Mouse (Mus musculus): Measurements from ENCODE around the gene Oprm1. TPM values are rescaled to one million over a fixed set of nuclear protein-coding genes. Genes with fewer than 3 reads are reported as not detected.
A peak's percentile ranks its signal among the peaks of the same experiment; 100 is the strongest.

Gene Oprm1
- polyA plus RNA-seq, 1 experiment from 2014 or later, result 0.82 TPM

DNA sequence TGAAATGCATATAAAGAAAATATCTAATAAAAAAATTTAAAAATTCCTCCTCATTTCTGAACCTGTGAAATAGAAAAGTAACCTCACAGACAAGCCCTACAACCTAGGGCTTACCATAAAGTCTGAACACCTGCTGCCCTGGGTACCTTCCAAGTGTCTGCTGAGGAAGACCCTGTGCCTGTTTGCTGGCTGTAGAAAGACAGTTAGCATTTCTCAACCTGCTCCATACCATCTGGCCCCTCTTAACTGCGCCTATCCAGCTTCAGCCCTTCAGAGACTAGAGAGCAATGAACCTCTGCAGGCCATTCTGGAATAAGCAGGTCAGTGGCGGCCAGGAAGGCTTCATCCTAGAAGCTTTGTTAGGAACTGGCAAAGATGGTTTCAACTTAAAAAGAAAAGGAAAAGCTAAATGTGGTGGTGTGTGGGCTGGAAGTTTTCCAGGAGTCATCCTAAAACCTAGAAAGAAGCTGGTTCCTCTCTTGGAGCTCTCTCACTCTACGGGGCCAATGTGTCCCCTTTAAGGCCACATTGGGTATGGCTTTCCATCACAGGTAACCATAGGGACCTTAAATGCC is 143.6 kb downstream of the Oprm1 start:
- Histone ChIP-seq H3K4me3 (replicated peaks) (no peak overlapping the region), H3K4me1 (replicated peaks) (no peaks in the 10 kb centered on the region)
- WGBS, result 91% methylated on average over 3 of the region's 3 CpGs

DNA sequence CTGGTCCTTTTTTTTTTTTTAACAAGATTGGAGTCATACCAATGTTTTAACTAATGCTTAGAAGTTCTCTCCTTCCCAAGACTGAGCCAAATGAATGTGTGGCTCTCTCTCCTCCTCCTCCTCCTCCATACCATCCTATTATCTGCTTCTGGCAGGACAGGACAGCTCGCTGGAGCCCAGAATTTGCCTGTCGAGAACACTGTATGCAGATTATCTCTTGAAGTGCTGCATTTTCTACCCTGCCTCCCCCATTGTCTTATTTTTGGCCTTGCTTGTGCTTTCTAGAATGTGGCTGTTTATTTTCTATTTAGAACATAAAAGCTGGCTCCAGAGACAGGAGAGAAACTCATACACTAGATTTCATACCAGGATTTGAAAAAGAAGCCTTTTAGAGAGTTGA is 151.5 kb downstream of the Oprm1 start:
- H3K9ac ChIP-seq (replicated peaks), result no peak overlapping the region
- H3K27ac ChIP-seq, result no peak overlapping the region
- H3K9me3 ChIP-seq, result no peaks in the 10 kb centered on the region
- no peaks in the 10 kb centered on the region for H3K36me3 ChIP-seq
- no peak overlapping the region for H3K4me2 ChIP-seq (replicated peaks)
- H3K4me1 ChIP-seq (replicated peaks), result no peaks in the 10 kb centered on the region
- no peak overlapping the region for H3K4me3 ChIP-seq (replicated peaks)
- H3K27me3 ChIP-seq, result no peaks in the 10 kb centered on the region
- no peak for ATAC-seq
- WGBS, result 58% methylated on average over 2 of the region's 2 CpGs

More for the DNA sequence above, 143.6 kb downstream of the Oprm1 start:
- Histone ChIP-seq H3K27ac (no peak overlapping the region), H3K36me3 (no peaks in the 10 kb centered on the region), H3K4me2 (replicated peaks) (no peak overlapping the region), H3K27me3 (no peaks in the 10 kb centered on the region), H3K9ac (replicated peaks) (no peak overlapping the region), H3K9me3 (no peaks in the 10 kb centered on the region)
- ATAC-seq, result no peak

DNA sequence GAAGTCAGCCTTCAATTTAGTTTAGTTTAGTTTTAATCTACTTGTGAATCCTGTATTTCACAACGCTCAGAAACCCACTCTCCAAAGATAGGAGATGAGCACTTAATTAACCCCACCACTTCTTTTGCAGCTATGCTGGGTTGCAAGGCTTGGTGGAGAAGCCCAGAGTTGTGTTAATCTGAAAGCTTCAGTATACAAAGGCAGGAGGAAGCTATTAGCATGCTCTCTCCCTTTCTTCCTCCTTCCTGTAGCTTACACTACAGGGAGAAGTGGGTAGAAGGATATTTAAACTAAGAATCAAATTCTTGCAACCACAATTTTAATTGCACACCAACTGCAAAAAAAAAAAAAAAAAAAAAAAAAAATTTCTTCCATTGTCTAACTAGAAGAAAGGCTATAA is 157.7 kb downstream of the Oprm1 start:
- H3K4me2 ChIP-seq (replicated peaks), result no peak overlapping the region
- peaks cover 15% of the 10 kb centered on the region for H3K4me1 ChIP-seq (replicated peaks)
- no peak for ATAC-seq
- H3K4me3 ChIP-seq (replicated peaks), result no peak overlapping the region
- H3K27me3 ChIP-seq, result no peaks in the 10 kb centered on the region
- no peak overlapping the region for H3K27ac ChIP-seq
- H3K9me3 ChIP-seq, result no peaks in the 10 kb centered on the region
- H3K9ac ChIP-seq (replicated peaks), result no peak overlapping the region
- WGBS, result 14% methylated on average over 1 of the region's 1 CpGs
- H3K36me3 ChIP-seq, result no peaks in the 10 kb centered on the region

DNA sequence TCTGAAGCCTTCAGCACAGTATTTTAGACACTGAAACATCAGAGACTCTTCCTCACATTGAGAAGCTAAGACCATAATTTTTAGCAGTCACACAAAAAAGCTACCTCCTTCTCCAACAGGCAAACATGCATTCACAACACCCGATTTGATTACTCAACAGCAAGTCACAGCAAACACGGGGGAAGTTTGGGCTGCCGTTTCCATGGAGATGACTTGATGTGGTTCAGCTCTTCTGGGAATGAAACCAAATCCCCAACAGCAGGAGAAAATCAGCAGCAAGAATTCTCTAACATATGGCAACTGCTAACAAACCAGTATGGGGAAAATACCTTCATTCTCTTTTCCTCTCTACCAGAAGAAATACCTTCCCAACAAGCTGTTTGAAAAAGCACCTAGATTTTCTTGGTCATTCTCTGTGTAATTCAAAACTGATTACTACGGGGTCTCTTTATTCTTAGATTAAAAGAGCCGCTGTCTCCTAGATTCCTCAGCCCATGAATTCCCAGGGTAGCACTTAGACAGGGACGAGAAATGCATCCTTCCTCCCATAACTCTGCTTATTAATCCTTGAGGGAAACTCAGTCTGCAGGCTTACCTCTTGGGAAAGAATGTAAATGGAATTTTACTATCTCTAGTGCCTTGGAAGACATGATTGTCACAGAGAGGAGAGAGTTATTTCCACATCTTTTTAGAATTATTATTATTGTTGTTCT is 158.4 kb downstream of the Oprm1 start:
- H3K27ac ChIP-seq, result peak overlapping the region; percentile 70
- no peak overlapping the region for H3K4me3 ChIP-seq (replicated peaks)
- H3K36me3 ChIP-seq, result no peaks in the 10 kb centered on the region
- peaks cover 15% of the 10 kb centered on the region for H3K4me1 ChIP-seq (replicated peaks)
- no peak overlapping the region for H3K9ac ChIP-seq (replicated peaks)
- 4% methylated on average over 6 of the region's 6 CpGs for WGBS
- H3K4me2 ChIP-seq (replicated peaks), result peak overlapping the region; percentile 19
- no peaks in the 10 kb centered on the region for H3K27me3 ChIP-seq
- no peaks in the 10 kb centered on the region for H3K9me3 ChIP-seq
- peak; percentile 70; the same call in 1 of the 2 replicates for ATAC-seq

DNA sequence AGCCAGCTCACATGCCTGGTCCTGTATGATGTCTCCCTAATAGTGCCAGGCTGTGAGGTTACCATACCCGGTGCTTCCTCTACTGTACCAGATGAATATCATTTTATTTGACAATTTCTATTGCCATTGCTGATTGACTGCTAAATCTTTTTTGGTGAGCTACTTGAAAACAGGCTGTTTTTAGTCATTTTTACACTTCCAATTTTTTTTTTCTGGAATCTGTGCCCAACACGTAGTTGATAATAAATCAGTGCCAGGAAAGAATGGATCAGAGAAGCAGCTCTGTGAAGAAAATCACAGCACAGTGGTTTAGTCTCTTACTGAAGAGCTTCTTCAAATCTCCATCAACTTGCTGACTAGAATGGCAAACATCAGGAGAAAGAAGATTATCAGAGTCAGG is 168.4 kb downstream of the Oprm1 start:
- no peaks in the 10 kb centered on the region for H3K4me1 ChIP-seq (replicated peaks)
- no peaks in the 10 kb centered on the region for H3K27me3 ChIP-seq
- H3K36me3 ChIP-seq, result no peaks in the 10 kb centered on the region
- no peak overlapping the region for H3K27ac ChIP-seq
- WGBS, result 89% methylated on average over 2 of the region's 2 CpGs
- no peak overlapping the region for H3K9ac ChIP-seq (replicated peaks)
- no peak for ATAC-seq
- no peaks in the 10 kb centered on the region for H3K9me3 ChIP-seq
- no peak overlapping the region for H3K4me3 ChIP-seq (replicated peaks)
- no peak overlapping the region for H3K4me2 ChIP-seq (replicated peaks)

DNA sequence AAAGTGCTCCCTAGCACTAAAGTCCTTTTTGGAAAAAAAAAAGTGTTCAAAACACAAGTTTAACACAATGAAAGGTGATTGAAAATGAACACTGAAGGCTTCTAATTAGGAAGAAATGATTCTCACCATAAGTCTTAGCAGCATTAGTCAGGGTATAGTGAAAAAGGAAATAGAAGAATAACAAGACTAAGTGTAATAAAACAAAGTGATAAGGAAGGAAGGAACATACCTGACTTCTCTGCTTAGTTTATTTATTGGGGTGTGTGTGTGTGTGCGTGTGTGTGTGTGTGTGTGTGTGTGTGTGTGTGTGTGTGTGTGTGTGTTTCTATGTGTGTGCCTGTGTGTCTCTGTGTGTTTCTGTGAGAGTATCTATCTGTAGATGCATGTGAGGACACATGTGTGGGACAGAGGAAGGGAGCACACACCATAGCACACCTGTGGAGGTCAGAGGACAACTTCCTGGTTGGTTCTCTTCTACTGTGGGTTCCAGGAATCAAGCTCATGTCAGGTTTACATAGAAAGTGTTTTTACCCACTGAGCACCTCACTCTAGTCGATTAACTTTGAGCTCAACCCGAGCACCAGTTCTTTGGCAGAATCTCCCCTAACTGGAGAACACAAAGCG is 169.4 kb downstream of the Oprm1 start:
- H3K27me3 ChIP-seq, result no peaks in the 10 kb centered on the region
- H3K9me3 ChIP-seq, result no peaks in the 10 kb centered on the region
- no peak overlapping the region for H3K27ac ChIP-seq
- no peak overlapping the region for H3K9ac ChIP-seq (replicated peaks)
- no peak overlapping the region for H3K4me3 ChIP-seq (replicated peaks)
- H3K4me2 ChIP-seq (replicated peaks), result no peak overlapping the region
- H3K4me1 ChIP-seq (replicated peaks), result no peaks in the 10 kb centered on the region
- H3K36me3 ChIP-seq, result no peaks in the 10 kb centered on the region
- WGBS, result 91% methylated on average over 4 of the region's 4 CpGs
- no peak for ATAC-seq

DNA sequence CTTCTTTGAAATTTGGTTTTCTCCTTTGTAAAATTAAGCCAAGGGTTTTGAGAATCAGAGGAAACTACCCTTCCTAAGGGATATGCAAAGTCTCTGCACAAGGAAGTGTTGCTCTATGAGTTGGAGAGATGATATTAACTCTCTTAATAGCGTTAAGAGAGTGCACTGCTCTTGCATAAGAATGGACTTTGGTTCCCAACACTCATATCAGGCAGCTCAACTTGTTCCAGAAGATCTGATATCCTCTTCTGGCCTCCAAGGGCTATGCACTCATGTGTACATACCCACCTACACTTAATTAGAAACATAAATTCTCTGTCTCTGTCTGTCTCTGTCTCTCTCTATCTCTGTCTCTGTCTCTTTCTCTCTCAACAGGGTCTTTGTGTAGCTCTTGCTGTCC is 170.6 kb downstream of the Oprm1 start:
- H3K36me3 ChIP-seq, result no peaks in the 10 kb centered on the region
- WGBS, result 65% methylated on average over 1 of the region's 1 CpGs

DNA sequence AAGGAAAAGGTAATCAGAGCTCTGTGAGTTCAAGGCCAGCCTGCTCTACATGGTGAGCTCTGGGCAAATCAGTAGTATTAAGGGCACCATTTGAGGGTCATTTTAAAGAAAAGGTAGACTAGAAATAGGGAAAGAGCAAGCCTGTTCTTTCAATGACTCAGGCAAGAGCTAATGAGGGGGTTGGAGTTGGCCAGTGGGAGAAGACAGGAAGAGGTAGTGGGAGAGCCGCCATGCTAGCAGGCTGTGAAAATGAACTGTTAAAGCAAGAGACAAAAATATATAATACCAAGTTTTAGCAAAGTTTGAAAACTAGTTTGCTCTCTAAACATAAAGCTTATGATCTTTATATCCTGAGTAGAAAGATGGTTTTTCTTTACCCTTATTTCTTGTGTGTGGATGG is 172.1 kb downstream of the Oprm1 start:
- no peak overlapping the region for H3K9ac ChIP-seq (replicated peaks)
- no peaks in the 10 kb centered on the region for H3K27me3 ChIP-seq
- no peak overlapping the region for H3K4me2 ChIP-seq (replicated peaks)
- no peaks in the 10 kb centered on the region for H3K4me1 ChIP-seq (replicated peaks)
- no peaks in the 10 kb centered on the region for H3K36me3 ChIP-seq
- H3K4me3 ChIP-seq (replicated peaks), result no peak overlapping the region
- no peaks in the 10 kb centered on the region for H3K9me3 ChIP-seq
- no peak for ATAC-seq
- H3K27ac ChIP-seq, result no peak overlapping the region
- 82% methylated on average over 1 of the region's 1 CpGs for WGBS

More for the DNA sequence above, 170.6 kb downstream of the Oprm1 start:
- Histone ChIP-seq H3K27me3 (no peaks in the 10 kb centered on the region), H3K27ac (no peak overlapping the region), H3K9ac (replicated peaks) (no peak overlapping the region), H3K4me1 (replicated peaks) (no peaks in the 10 kb centered on the region), H3K4me3 (replicated peaks) (no peak overlapping the region), H3K9me3 (no peaks in the 10 kb centered on the region), H3K4me2 (replicated peaks) (no peak overlapping the region)
- ATAC-seq, result no peak

DNA sequence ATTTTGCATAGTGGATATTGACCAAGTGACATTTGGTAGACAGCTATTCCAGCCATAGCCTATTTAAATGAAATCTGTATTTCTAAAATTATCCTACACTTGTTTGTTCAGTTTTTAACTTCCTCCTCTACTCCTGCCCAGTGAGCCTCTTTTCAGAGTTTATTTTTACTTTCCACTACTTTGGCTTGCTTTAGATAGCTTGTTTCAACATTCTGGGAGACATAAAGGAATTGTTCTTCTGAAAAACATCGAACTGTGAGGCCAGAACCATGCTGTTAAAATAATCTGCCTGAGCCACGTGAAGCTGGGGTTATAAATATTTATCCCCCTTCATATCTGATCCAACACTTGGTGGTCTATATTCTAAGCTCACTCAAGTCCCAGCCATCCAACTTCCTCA is 172.6 kb downstream of the Oprm1 start:
- Histone ChIP-seq H3K27me3 (no peaks in the 10 kb centered on the region), H3K36me3 (no peaks in the 10 kb centered on the region), H3K9me3 (no peaks in the 10 kb centered on the region), H3K27ac (no peak overlapping the region), H3K4me3 (replicated peaks) (no peak overlapping the region), H3K4me2 (replicated peaks) (no peak overlapping the region), H3K4me1 (replicated peaks) (no peaks in the 10 kb centered on the region), H3K9ac (replicated peaks) (no peak overlapping the region)
- ATAC-seq, result no peak
- 61% methylated on average over 2 of the region's 2 CpGs for WGBS

DNA sequence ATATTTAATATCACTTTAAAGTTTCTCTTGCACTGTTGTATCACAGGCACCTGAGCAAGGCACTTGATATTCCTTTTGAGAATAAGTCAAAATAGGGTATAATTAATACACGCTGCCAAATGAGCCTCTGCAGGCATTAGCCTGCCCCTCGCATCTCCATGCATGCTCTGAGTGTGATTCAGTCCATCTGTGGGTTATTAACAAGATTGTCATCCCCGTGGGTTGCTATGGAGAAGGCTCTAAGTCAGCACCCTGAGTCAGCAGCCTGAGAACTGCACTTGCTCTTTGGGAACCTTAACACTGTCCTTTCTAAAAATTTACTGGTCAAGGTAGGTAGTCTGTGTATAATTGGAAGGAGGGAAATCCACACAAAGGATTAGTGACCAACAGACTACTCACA is 176.5 kb downstream of the Oprm1 start:
- H3K27me3 ChIP-seq, result no peaks in the 10 kb centered on the region
- WGBS, result 73% methylated on average over 3 of the region's 3 CpGs
- no peak overlapping the region for H3K9ac ChIP-seq (replicated peaks)
- no peak for ATAC-seq
- H3K4me2 ChIP-seq (replicated peaks), result no peak overlapping the region
- no peaks in the 10 kb centered on the region for H3K36me3 ChIP-seq
- no peak overlapping the region for H3K4me3 ChIP-seq (replicated peaks)
- no peak overlapping the region for H3K27ac ChIP-seq
- H3K4me1 ChIP-seq (replicated peaks), result no peaks in the 10 kb centered on the region
- H3K9me3 ChIP-seq, result no peaks in the 10 kb centered on the region

DNA sequence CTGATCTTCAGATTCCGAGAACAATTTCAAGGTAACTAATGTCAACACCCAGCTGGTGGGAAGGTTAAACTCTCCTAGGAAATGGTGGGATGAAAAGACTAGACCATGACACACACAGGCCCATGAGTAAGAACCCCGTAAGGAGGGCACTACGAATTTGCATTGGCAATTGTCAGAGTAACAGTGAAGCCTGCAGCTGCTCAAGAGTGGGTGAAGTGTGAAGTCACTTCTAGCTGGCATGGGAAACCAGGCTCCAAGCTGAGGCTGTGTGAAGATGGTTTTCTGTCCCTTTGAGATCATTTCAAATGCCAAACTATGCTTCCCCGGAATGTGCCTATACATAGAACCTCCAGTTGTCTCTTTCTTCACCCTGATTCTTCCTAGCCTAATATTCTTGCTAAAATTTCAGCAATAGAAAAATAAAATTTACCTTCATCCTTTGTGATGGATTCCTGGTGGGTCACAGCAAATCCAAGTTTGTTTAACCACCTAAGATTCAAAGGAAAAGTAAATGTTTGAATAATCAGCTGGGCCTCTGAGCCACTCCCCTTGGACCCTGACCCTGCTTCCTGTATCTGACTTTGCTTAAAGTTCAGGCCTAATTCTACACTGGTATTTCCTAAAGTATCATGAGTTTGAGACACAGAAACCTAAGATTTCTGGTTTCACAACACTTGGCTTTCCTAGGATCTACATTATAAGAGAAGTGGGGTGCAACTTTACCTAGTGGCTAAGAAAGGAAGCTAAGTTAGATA is 178.5 kb downstream of the Oprm1 start:
- Histone ChIP-seq H3K4me1 (replicated peaks) (no peaks in the 10 kb centered on the region), H3K4me2 (replicated peaks) (no peak overlapping the region), H3K27ac (no peak overlapping the region), H3K4me3 (replicated peaks) (no peak overlapping the region), H3K9ac (replicated peaks) (no peak overlapping the region), H3K9me3 (no peaks in the 10 kb centered on the region), H3K27me3 (no peaks in the 10 kb centered on the region), H3K36me3 (no peaks in the 10 kb centered on the region)
- ATAC-seq, result no peak
- 88% methylated on average over 4 of the region's 4 CpGs for WGBS

DNA sequence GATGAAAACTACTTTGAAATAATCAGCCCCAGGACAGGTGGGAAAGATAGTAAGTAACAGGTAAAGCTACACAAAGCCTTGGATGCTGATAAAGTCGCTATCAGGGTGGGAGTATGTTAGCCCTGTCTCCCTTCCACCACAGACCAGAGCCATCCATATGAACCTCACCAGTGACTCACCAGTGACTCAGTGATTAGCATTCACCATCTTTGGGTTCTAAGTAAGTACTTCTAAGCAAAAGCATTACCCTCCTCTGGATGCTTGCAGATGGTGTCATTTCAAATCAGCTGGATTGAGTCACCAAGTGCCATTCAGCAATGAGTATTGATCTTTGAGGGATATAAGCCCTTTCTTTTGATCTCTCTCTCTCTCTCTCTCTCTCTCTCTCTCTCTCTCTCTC is 194.8 kb downstream of the Oprm1 start:
- H3K4me3 ChIP-seq (replicated peaks), result no peak overlapping the region
- no peaks in the 10 kb centered on the region for H3K9me3 ChIP-seq
- no peaks in the 10 kb centered on the region for H3K36me3 ChIP-seq
- no peak overlapping the region for H3K9ac ChIP-seq (replicated peaks)
- no peak for ATAC-seq
- H3K4me2 ChIP-seq (replicated peaks), result no peak overlapping the region
- no peaks in the 10 kb centered on the region for H3K27me3 ChIP-seq
- no peak overlapping the region for H3K27ac ChIP-seq
- WGBS, result 78% methylated on average over 1 of the region's 1 CpGs
- H3K4me1 ChIP-seq (replicated peaks), result no peaks in the 10 kb centered on the region
